Mouse (Mus musculus): ENCODE measurements around the gene Snapc5.
"Not testable (repeated sequence)": the region's sequence is repeated elsewhere in the genome, so short reads cannot be mapped to it uniquely, and the experiment has no call there.

The Snapc5 gene

GRCm38 (mm10) chr9:64178974-64179646, at the start of gene Snapc5:
Snapc5 (plus strand) TSS chr9:64179274.
- DNase-seq (ENCODE audit: low spot score): peak; percentile 89

GRCm38 (mm10) chr9:64131623-64132022, 47.5 kb upstream of the Snapc5 start:
- DNase-seq (ENCODE audit: low spot score): no peak

GRCm38 (mm10) chr9:64138896-64139295, 40.2 kb upstream of the Snapc5 start:
- peak; percentile 48 for DNase-seq (ENCODE audit: low spot score)

- no peak for DNase-seq (ENCODE audit: low spot score)
These were observed 39.2 kb upstream of the Snapc5 start for GRCm38 (mm10) chr9:64139879-64140278.

GRCm38 (mm10) chr9:64156641-64157040, 22.4 kb upstream of the Snapc5 start:
- no peak for DNase-seq (ENCODE audit: low spot score)

- no peak for DNase-seq (ENCODE audit: low spot score)
These were observed 18.6 kb upstream of the Snapc5 start for GRCm38 (mm10) chr9:64160471-64160870.

GRCm38 (mm10) chr9:64169967-64170366, 9.1 kb upstream of the Snapc5 start:
- not testable (repeated sequence) for DNase-seq (ENCODE audit: low spot score)

- DNase-seq (ENCODE audit: low spot score): no peak
These were observed 6.8 kb upstream of the Snapc5 start for GRCm38 (mm10) chr9:64172145-64172815.

GRCm38 (mm10) chr9:64172816-64173665, 6.0 kb upstream of the Snapc5 start, which contains the start of the genes Zwilch and Rpl4:
Zwilch (minus strand) TSS chr9:64173104.
Rpl4 (plus strand) TSS chr9:64173375.
- DNase-seq (ENCODE audit: low spot score): peak; percentile 81

GRCm38 (mm10) chr9:64173666-64174220, 5.3 kb upstream of the Snapc5 start:
- DNase-seq (ENCODE audit: low spot score): no peak

GRCm38 (mm10) chr9:64174341-64174740, 4.7 kb upstream of the Snapc5 start:
- no peak for DNase-seq (ENCODE audit: low spot score)

GRCm38 (mm10) chr9:64174766-64175165, 4.3 kb upstream of the Snapc5 start:
- no peak for DNase-seq (ENCODE audit: low spot score)

- DNase-seq (ENCODE audit: low spot score): no peak
These were observed 3.7 kb upstream of the Snapc5 start for GRCm38 (mm10) chr9:64175378-64175777.

- no peak for DNase-seq (ENCODE audit: low spot score)
These were observed 482 bp upstream of the Snapc5 start for GRCm38 (mm10) chr9:64178610-64178973.

- not testable (repeated sequence) for DNase-seq (ENCODE audit: low spot score)
These were observed 4.2 kb downstream of the Snapc5 start for GRCm38 (mm10) chr9:64183295-64183694.

GRCm38 (mm10) chr9:64184166-64184840, 5.2 kb downstream of the Snapc5 start:
- no peak for DNase-seq (ENCODE audit: low spot score)

GRCm38 (mm10) chr9:64193879-64194278, 14.8 kb downstream of the Snapc5 start:
- DNase-seq (ENCODE audit: low spot score): no peak

GRCm38 (mm10) chr9:64195554-64195953, 16.5 kb downstream of the Snapc5 start:
- peak; percentile 11 for DNase-seq (ENCODE audit: low spot score)

- DNase-seq (ENCODE audit: low spot score): no peak
These were observed 18.4 kb downstream of the Snapc5 start for GRCm38 (mm10) chr9:64197524-64197923.

- no peak for DNase-seq (ENCODE audit: low spot score)
These were observed 19.1 kb downstream of the Snapc5 start for GRCm38 (mm10) chr9:64198068-64198762.

Measured in urinary bladder, postnatal 14 days (tissue).